Mouse (Mus musculus) midbrain, postnatal 0 days (tissue): ENCODE measurements around the gene Pvalb. TPM values are rescaled to one million over a fixed set of nuclear protein-coding genes. Genes with fewer than 3 reads are reported as not detected.

Source experiments
- ATAC-seq: fragments of 200-750 bp; cut with Nextera tagmentation; 2 replicates; pipeline ENCODE4 v1.8.0; 2017; ENCODE audit warnings: moderate number of reproducible peaks, mild to moderate bottlenecking, moderate TSS enrichment, moderate library complexity; ENCODE audit not compliant: low FRiP score
- DNase-seq: peaks from one replicate; pipeline ENCODE4 v3.0.0-alpha.2; 2015; ENCODE audit warnings: low spot score
- H3K27ac ChIP-seq: fragments of 300-500 bp; sonication (generic); 2 replicates; pipeline ENCODE4 v1.5.1; 2014; ENCODE audit warnings: low read depth, mild to moderate bottlenecking, low read length, mixed read lengths
- H3K27me3 ChIP-seq: fragments of 300-500 bp; sonication (generic); 2 replicates; pipeline ENCODE4 v1.6.1; 2014; ENCODE audit warnings: low read length, control low read depth, mixed read lengths; ENCODE audit not compliant: insufficient read depth
- H3K36me3 ChIP-seq: fragments of 300-500 bp; sonication (generic); 2 replicates; pipeline ENCODE4 v1.6.1; 2014; ENCODE audit warnings: low read length, control low read depth, mixed read lengths; ENCODE audit not compliant: insufficient read depth
- H3K4me1 ChIP-seq: fragments of 300-500 bp; sonication (generic); 2 replicates; pipeline ENCODE4 v1.6.1; 2014; ENCODE audit warnings: mild to moderate bottlenecking, control low read depth, antibody characterized with exemption, low read length, mixed read lengths; ENCODE audit not compliant: insufficient read depth
- H3K4me2 ChIP-seq: fragments of 300-500 bp; sonication (generic); 2 replicates; pipeline ENCODE4 v1.6.1; 2014; ENCODE audit warnings: low read depth, mild to moderate bottlenecking, low read length, mixed read lengths; ENCODE audit not compliant: poor library complexity, severe bottlenecking
- H3K4me3 ChIP-seq: fragments of 300-500 bp; sonication (generic); 2 replicates; pipeline ENCODE4 v1.5.1; 2014; ENCODE audit warnings: low read depth, mild to moderate bottlenecking, low read length, moderate library complexity
- H3K9ac ChIP-seq: fragments of 300-500 bp; sonication (generic); replicated peaks from 2 replicates; pipeline ENCODE4 v1.6.1; 2014; ENCODE audit warnings: mild to moderate bottlenecking, low read length, moderate library complexity, mixed read lengths; ENCODE audit not compliant: poor library complexity, severe bottlenecking
- H3K9me3 ChIP-seq: fragments of 300-500 bp; sonication (generic); 2 replicates; pipeline ENCODE4 v1.6.1; 2016; ENCODE audit warnings: low read length, control low read depth
- CTCF ChIP-seq: IDR thresholded peaks from 2 replicates; pipeline ENCODE4 v1.5.1; 2016; ENCODE audit warnings: antibody characterized with exemption, mild to moderate bottlenecking
- WGBS: fragments of 180-500 bp; shearing (Covaris S2); extraction: QIAGEN DNeasy Blood & Tissue Kit; methylation state at CpG from one replicate; pipeline ENCODE4 v1.1.7; 2014; 5-methylcytosine and 5-hydroxymethylcytosine counted together
- polyA plus RNA-seq: library from polyadenylated mRNA; unstranded; fragments of >200 nt; fragmentation: Nextera tagmentation; extraction: Ambion mirVana; gene quantifications from 2 replicates; pipeline ENCODE4 v1.2.1, GENCODE M21; 2015
- total RNA-seq: library from RNA; depleted of rRNA; stranded (reverse); fragments of >200 nt; gene quantifications from 2 replicates; pipeline ENCODE4 v1.2.3, GENCODE M21; 2014; rRNA removed

Pvalb gene
- total RNA-seq (0.61 and 3.6 TPM in 2 replicates), polyA plus RNA-seq (1.9 and 3.3 TPM in 2 replicates)

DNA sequence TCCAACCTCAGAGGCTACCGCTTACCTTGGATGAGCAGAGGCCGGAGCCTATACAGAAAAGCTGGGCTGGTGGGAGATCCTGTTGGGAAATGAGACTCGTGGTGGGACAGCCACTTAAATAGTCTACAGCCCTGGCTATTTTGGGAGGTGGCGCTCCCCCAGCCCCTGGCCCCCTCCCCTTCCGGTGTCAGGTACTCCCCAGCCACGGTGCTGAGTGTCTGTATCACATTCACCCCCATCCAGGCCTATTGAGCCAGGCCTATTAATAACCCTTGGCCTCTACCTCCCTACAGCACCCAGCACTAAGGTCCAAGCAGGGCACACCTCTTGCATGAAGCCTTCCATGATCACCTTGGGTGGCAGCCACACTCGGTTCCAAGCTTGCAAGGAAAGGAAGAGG, at the start of gene Pvalb:
Gene Pvalb, minus strand, starts transcription at position 89 of the 400 bp plus-strand sequence.
- H3K27ac ChIP-seq: no peak within 1 kb of the TSS
- H3K4me1 ChIP-seq: peaks cover 3% of the 10 kb centered on the region; the same call in 1 of the 2 replicates
- H3K36me3 ChIP-seq: no peaks in the 10 kb centered on the region
- TF ChIP-seq CTCF: no peak
- H3K9me3 ChIP-seq: no peaks in the 10 kb centered on the region
- H3K4me2 ChIP-seq: no peak within 1 kb of the TSS
- DNase-seq (no peak), ATAC-seq (no peak)
- H3K4me3 ChIP-seq: no peak within 1 kb of the TSS
- H3K9ac ChIP-seq: no peak within 1 kb of the TSS
- peaks cover 38% of the 10 kb centered on the region for H3K27me3 ChIP-seq
- WGBS: 90% methylated on average over 7 of the region's 7 CpGs

- H3K4me2 ChIP-seq: no peak overlapping the region
- H3K36me3 ChIP-seq: no peaks in the 10 kb centered on the region
- 24% methylated on average over 20 of the region's 20 CpGs for WGBS
- H3K4me1 ChIP-seq: no peaks in the 10 kb centered on the region
- H3K9me3 ChIP-seq: no peaks in the 10 kb centered on the region
- H3K27me3 ChIP-seq: 0 out of 2 replicates have a peak, but pooled peaks cover 4% of the 10 kb centered on the region
- H3K4me3 ChIP-seq: no peak overlapping the region
- ATAC-seq (no peak), DNase-seq (peak; percentile 87)
- H3K27ac ChIP-seq: no peak overlapping the region
- TF ChIP-seq CTCF: peak; percentile 74
- no peak overlapping the region for H3K9ac ChIP-seq
Measured at GRCm38 (mm10) chr15:78254751-78255150, 48.6 kb upstream of the Pvalb start.

- Histone ChIP-seq H3K9ac (no peak overlapping the region), H3K4me3 (no peak overlapping the region), H3K4me2 (no peak overlapping the region), H3K27ac (no peak overlapping the region), H3K27me3 (no peaks in the 10 kb centered on the region), H3K36me3 (no peaks in the 10 kb centered on the region), H3K4me1 (no peaks in the 10 kb centered on the region), H3K9me3 (no peaks in the 10 kb centered on the region)
- 78% methylated on average over 3 of the region's 3 CpGs for WGBS
- DNase-seq: no peak
- no peak for ATAC-seq
- no peak for TF ChIP-seq CTCF
Measured at GRCm38 (mm10) chr15:78248410-78248809, 42.2 kb upstream of the Pvalb start.

DNA sequence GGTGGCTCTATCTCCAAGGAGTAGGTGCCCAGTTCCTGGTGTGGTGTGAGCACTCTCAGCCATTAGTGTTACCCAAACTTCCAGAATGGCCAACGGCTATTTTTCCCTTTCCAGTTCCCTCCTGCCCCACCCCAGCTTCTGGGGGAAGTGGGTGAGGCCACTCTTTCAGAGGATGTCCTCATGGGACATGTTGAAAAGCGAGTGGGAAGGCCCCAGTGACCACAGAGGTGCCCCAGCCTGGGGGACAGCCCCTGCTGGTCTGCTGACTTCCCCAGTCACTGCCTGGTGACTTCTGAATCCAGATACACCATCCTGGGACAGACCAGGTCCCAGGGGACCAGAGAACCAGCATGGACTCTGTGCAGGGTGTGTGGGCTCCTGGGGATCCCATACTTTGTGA, 41.5 kb upstream of the Pvalb start:
- Histone ChIP-seq H3K27me3 (no peaks in the 10 kb centered on the region), H3K4me1 (no peaks in the 10 kb centered on the region), H3K9me3 (no peaks in the 10 kb centered on the region), H3K27ac (no peak overlapping the region), H3K4me2 (no peak overlapping the region), H3K36me3 (no peaks in the 10 kb centered on the region), H3K9ac (no peak overlapping the region), H3K4me3 (no peak overlapping the region)
- 59% methylated on average over 2 of the region's 2 CpGs for WGBS
- no peak for TF ChIP-seq CTCF
- ATAC-seq (no peak), DNase-seq (no peak)

GRCm38 (mm10) chr15:78246143-78247116, 40.2 kb upstream of the Pvalb start:
- no peak for TF ChIP-seq CTCF
- Histone ChIP-seq H3K4me1 (no peaks in the 10 kb centered on the region), H3K27me3 (no peaks in the 10 kb centered on the region), H3K4me3 (no peak overlapping the region), H3K36me3 (no peaks in the 10 kb centered on the region), H3K27ac (no peak overlapping the region), H3K9ac (no peak overlapping the region), H3K4me2 (no peak overlapping the region), H3K9me3 (no peaks in the 10 kb centered on the region)
- DNase-seq: no peak
- no peak for ATAC-seq
- 83% methylated on average over 18 of the region's 18 CpGs for WGBS
